Mouse (Mus musculus) heart, embryonic 11.5 days (tissue): ENCODE data around the gene Fbxl15. TPM values are rescaled to one million over a fixed set of nuclear protein-coding genes. Genes with fewer than 3 reads are reported as not detected.

Experiments
- ATAC-seq: fragments of 200-750 bp; cut with Nextera tagmentation; replicated peaks from 2 replicates; pipeline ENCODE4 v1.8.0; 2017; ENCODE audit warnings: moderate library complexity; ENCODE audit not compliant: insufficient number of reproducible peaks, low FRiP score, low TSS enrichment
- H3K27ac ChIP-seq: fragments of 300-500 bp; sonication (generic); 2 replicates; pipeline ENCODE4 v1.5.1; 2014; ENCODE audit warnings: mild to moderate bottlenecking, low read depth, low read length
- H3K27me3 ChIP-seq: fragments of 300-500 bp; sonication (generic); 2 replicates; pipeline ENCODE4 v1.6.1; 2014; ENCODE audit warnings: mild to moderate bottlenecking, low read length, mixed read lengths; ENCODE audit not compliant: control insufficient read depth, insufficient read depth
- H3K36me3 ChIP-seq: fragments of 300-500 bp; sonication (generic); 2 replicates; pipeline ENCODE4 v1.6.1; 2014; ENCODE audit warnings: mild to moderate bottlenecking, low read length, moderate library complexity, mixed read lengths; ENCODE audit not compliant: control insufficient read depth, insufficient read depth
- H3K4me1 ChIP-seq: fragments of 300-500 bp; sonication (generic); 2 replicates; pipeline ENCODE4 v1.6.1; 2014; ENCODE audit warnings: low read length; ENCODE audit not compliant: control insufficient read depth, insufficient read depth
- H3K4me2 ChIP-seq: fragments of 300-500 bp; sonication (generic); 2 replicates; pipeline ENCODE4 v1.6.1; 2014; ENCODE audit warnings: mild to moderate bottlenecking, moderate library complexity
- H3K4me3 ChIP-seq: fragments of 300-500 bp; sonication (generic); 2 replicates; pipeline ENCODE4 v1.5.1; 2014; ENCODE audit warnings: low read depth, low read length
- H3K9ac ChIP-seq: fragments of 300-500 bp; sonication (generic); 2 replicates; pipeline ENCODE4 v1.6.1; 2014; ENCODE audit warnings: mild to moderate bottlenecking, low read depth, low read length, moderate library complexity
- H3K9me3 ChIP-seq: fragments of 300-500 bp; sonication (generic); replicated peaks from 2 replicates; pipeline ENCODE4 v1.6.1; 2016; ENCODE audit warnings: low read length; ENCODE audit not compliant: control insufficient read depth
- WGBS: fragments of 180-500 bp; shearing (Covaris S2); extraction: QIAGEN DNeasy Blood & Tissue Kit; methylation state at CpG from one replicate; pipeline ENCODE4 v1.1.7; 2014; ENCODE audit not compliant: insufficient replicate concordance; 5-methylcytosine and 5-hydroxymethylcytosine counted together
- polyA plus RNA-seq: library from polyadenylated mRNA; unstranded; fragments of >200 nt; fragmentation: Nextera tagmentation; extraction: Ambion mirVana; gene quantifications from 2 replicates; pipeline ENCODE4 v1.2.1, GENCODE M21; 2014

Gene Fbxl15
- 9.6 and 9.7 TPM in 2 replicates for polyA plus RNA-seq

- peak within 1 kb of the TSS; percentile 60 for H3K27ac ChIP-seq
- WGBS: under 1% methylated on average over 78 of the region's 81 CpGs
- H3K36me3 ChIP-seq: peaks cover 3% of the 10 kb centered on the region; the same call in 1 of the 2 replicates
- peaks cover 16% of the 10 kb centered on the region for H3K4me1 ChIP-seq
- H3K9ac ChIP-seq: peak within 1 kb of the TSS; percentile 73
- peak; percentile 85 for ATAC-seq
- H3K4me2 ChIP-seq: peak within 1 kb of the TSS; percentile 99
- no peaks in the 10 kb centered on the region for H3K9me3 ChIP-seq
- peaks cover 42% of the 10 kb centered on the region for H3K27me3 ChIP-seq
- H3K4me3 ChIP-seq: peak within 1 kb of the TSS; percentile 64
Observed at GRCm38 (mm10) chr19:46328081-46329030, at the start of gene Fbxl15. Fbxl15 (plus strand) TSS chr19:46328184.

GRCm38 (mm10) chr19:46282081-46282849 is 45.7 kb upstream of the Fbxl15 start:
- no peak overlapping the region for H3K9ac ChIP-seq
- peaks cover 56% of the 10 kb centered on the region for H3K36me3 ChIP-seq
- H3K9me3 ChIP-seq: no peaks in the 10 kb centered on the region
- no peak overlapping the region for H3K4me2 ChIP-seq
- ATAC-seq: no peak
- no peak overlapping the region for H3K4me3 ChIP-seq
- no peaks in the 10 kb centered on the region for H3K27me3 ChIP-seq
- WGBS: 90% methylated on average over 11 of the region's 11 CpGs
- no peak overlapping the region for H3K27ac ChIP-seq
- no peaks in the 10 kb centered on the region for H3K4me1 ChIP-seq

- Histone ChIP-seq H3K27me3 (no peaks in the 10 kb centered on the region), H3K27ac (no peak overlapping the region), H3K9me3 (no peaks in the 10 kb centered on the region), H3K9ac (no peak overlapping the region), H3K4me1 (no peaks in the 10 kb centered on the region), H3K4me2 (no peak overlapping the region), H3K4me3 (no peak overlapping the region), H3K36me3 (peaks cover 46% of the 10 kb centered on the region)
- WGBS: 93% methylated on average over 4 of the region's 4 CpGs
- ATAC-seq: no peak
Observed at GRCm38 (mm10) chr19:46284686-46285085, 43.3 kb upstream of the Fbxl15 start.

GRCm38 (mm10) chr19:46285631-46286030 is 42.4 kb upstream of the Fbxl15 start:
- ATAC-seq: no peak
- Histone ChIP-seq H3K27ac (no peak overlapping the region), H3K4me1 (no peaks in the 10 kb centered on the region), H3K9ac (no peak overlapping the region), H3K4me2 (no peak overlapping the region), H3K4me3 (no peak overlapping the region), H3K27me3 (no peaks in the 10 kb centered on the region), H3K9me3 (no peaks in the 10 kb centered on the region), H3K36me3 (peaks cover 40% of the 10 kb centered on the region)
- 85% methylated on average over 7 of the region's 7 CpGs for WGBS

GRCm38 (mm10) chr19:46286047-46286446 is 41.9 kb upstream of the Fbxl15 start:
- Histone ChIP-seq H3K4me2 (no peak overlapping the region), H3K4me1 (no peaks in the 10 kb centered on the region), H3K27ac (no peak overlapping the region), H3K36me3 (peaks cover 38% of the 10 kb centered on the region), H3K4me3 (no peak overlapping the region), H3K9me3 (no peaks in the 10 kb centered on the region), H3K27me3 (no peaks in the 10 kb centered on the region), H3K9ac (no peak overlapping the region)
- ATAC-seq: no peak
- 92% methylated on average over 6 of the region's 6 CpGs for WGBS

GRCm38 (mm10) chr19:46286926-46287325 is 41.1 kb upstream of the Fbxl15 start:
- Histone ChIP-seq H3K36me3 (peaks cover 32% of the 10 kb centered on the region), H3K27me3 (no peaks in the 10 kb centered on the region), H3K4me1 (no peaks in the 10 kb centered on the region), H3K9ac (no peak overlapping the region), H3K9me3 (no peaks in the 10 kb centered on the region), H3K4me2 (no peak overlapping the region), H3K27ac (no peak overlapping the region), H3K4me3 (no peak overlapping the region)
- no peak for ATAC-seq
- whole genome bisulfite sequencing: 79% methylated on average over 3 of the region's 3 CpGs

GRCm38 (mm10) chr19:46287566-46287965 is 40.4 kb upstream of the Fbxl15 start:
- ATAC-seq: no peak

GRCm38 (mm10) chr19:46290535-46291105 is 37.4 kb upstream of the Fbxl15 start:
- no peaks in the 10 kb centered on the region for H3K9me3 ChIP-seq
- no peaks in the 10 kb centered on the region for H3K27me3 ChIP-seq
- no peak overlapping the region for H3K27ac ChIP-seq
- no peak overlapping the region for H3K4me2 ChIP-seq
- 57% methylated on average over 12 of the region's 12 CpGs for WGBS
- peaks cover 9% of the 10 kb centered on the region for H3K36me3 ChIP-seq
- no peak for ATAC-seq
- H3K4me1 ChIP-seq: no peaks in the 10 kb centered on the region
- H3K4me3 ChIP-seq: no peak overlapping the region
- no peak overlapping the region for H3K9ac ChIP-seq

More at GRCm38 (mm10) chr19:46287566-46287965, 40.4 kb upstream of the Fbxl15 start:
- peaks cover 26% of the 10 kb centered on the region for H3K36me3 ChIP-seq
- H3K9me3 ChIP-seq: no peaks in the 10 kb centered on the region
- H3K4me2 ChIP-seq: no peak overlapping the region
- H3K4me1 ChIP-seq: no peaks in the 10 kb centered on the region
- WGBS: 76% methylated on average over 3 of the region's 3 CpGs
- H3K9ac ChIP-seq: no peak overlapping the region
- no peaks in the 10 kb centered on the region for H3K27me3 ChIP-seq
- no peak overlapping the region for H3K4me3 ChIP-seq
- H3K27ac ChIP-seq: no peak overlapping the region
